Mouse (Mus musculus): Measurements from ENCODE around the gene Asb8.

Asb8 gene

DNA sequence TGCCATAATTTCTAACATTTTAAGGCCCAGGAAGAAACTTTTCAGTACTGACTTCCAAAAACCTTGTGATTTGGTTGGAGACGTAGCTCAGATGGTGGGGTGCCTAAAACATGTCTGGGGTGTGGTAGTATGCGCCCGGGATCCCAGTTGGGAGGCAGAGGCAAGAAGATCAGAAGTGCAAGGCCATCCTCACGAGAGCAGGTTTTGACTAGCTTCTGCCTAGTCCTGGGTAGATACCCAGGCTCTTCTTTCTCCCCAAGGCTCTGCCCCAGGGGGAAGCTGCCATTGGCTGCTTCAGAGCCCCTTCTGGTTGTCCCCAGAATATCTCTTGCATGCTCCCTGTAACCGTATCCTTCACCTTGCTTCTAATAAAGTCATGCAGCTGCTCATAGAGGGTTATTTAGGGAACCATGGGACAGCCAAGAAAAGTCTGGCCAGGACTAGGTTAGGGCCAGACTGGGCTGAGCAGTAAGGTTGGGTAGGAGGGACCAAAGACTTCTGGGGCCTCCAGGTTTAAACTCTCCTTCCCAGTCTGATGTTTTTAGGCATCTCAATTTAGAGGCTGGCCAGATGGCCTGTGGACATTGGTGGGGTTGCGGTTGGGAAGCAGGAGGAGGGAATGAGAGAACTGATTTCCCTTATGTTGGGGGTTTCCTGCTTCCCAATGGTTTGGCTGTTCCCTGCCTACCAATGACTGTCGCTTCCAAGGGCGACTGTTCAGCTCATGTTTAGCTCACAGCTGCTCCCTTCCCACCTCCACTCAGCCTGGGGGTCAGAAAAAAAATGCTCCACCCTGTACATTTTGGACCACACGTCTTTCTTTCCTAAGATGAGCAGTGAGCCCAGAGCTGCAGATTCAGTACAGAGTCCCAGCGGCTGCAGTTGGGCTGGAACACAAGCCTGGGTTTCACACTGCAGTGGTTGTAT lies 50.3 kb downstream of the Asb8 start:
- no peak for DNase-seq (ENCODE audit: low read depth)

DNA sequence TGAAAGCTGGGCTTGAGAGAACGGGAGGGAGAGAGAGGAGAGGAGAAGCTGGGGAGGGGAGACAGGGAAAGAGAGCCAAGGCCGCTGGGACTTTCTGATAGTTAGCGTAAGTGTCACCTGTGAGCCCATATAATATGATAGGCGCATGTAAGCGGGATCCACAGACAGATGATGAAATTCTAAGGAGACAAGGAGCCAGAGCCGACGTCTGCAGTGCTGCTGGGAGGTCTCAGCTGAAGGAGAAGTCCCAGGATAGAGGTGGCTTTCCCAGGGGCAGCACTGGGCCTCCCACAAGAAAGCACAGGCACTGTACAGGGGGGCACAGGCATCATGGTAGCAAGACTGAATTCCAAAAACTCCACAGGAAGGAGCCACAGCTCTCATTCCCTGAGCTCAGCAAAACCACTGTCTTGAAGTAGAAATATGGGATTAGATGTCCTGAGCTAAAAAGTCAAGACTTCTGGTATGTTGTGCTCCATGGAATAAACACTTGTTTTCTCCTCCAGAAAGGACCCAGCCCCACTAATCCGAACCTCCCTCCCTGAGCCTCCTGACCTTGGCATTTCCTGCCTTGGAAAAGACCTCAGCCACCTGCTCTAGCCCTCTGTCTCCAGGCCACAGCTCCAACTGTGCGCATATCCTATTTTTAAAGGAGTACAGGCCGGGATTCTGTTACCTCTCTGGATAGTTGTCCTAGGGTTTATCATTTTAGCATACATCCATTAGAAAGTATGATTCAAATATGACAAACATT lies 51.1 kb downstream of the Asb8 start:
- no peak for DNase-seq (ENCODE audit: low read depth)

GRCm38 (mm10) chr15:98111791-98112190 lies 53.6 kb downstream of the Asb8 start:
- no peak for DNase-seq (ENCODE audit: low read depth)

- peak; percentile 77 for DNase-seq (ENCODE audit: low read depth)
These were observed 56.9 kb downstream of the Asb8 start for GRCm38 (mm10) chr15:98108297-98109152.

DNA sequence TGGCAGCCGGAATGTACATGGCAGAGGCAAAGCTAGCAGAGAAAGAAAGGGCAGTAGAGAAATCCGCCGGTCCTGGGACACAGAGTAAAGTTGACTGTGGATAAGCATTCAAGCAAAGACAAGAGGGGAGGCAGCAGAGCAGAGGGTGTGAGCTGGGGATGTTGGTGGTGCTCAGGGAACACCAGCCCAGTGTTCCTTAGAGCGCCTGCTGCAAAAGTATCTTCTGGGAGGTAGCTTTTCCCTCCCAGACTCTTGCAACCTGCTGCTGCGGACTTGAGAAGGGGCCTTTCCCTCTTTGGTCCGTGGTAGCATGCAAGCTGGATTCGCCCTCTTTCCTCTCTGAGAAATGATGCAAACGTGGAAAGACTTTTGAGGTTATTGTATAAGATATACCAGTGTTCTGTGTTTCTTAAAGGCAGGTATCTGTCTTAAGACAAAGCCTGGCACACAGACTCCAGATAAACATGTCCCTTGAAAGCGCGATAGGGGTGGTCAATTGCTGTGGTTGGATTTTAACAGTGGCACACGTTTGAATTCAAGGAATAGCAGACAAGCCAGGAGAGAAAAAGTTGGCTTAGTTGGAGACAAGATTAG lies 57.6 kb downstream of the Asb8 start:
- no peak for DNase-seq (ENCODE audit: low read depth)

GRCm38 (mm10) chr15:98107230-98107629 lies 58.2 kb downstream of the Asb8 start:
- DNase-seq (ENCODE audit: low read depth) = no peak

GRCm38 (mm10) chr15:98106506-98106905 lies 58.9 kb downstream of the Asb8 start:
- DNase-seq (ENCODE audit: low read depth) = no peak

GRCm38 (mm10) chr15:98102401-98102800 lies 63.0 kb downstream of the Asb8 start:
- no peak for DNase-seq (ENCODE audit: low read depth)

DNA sequence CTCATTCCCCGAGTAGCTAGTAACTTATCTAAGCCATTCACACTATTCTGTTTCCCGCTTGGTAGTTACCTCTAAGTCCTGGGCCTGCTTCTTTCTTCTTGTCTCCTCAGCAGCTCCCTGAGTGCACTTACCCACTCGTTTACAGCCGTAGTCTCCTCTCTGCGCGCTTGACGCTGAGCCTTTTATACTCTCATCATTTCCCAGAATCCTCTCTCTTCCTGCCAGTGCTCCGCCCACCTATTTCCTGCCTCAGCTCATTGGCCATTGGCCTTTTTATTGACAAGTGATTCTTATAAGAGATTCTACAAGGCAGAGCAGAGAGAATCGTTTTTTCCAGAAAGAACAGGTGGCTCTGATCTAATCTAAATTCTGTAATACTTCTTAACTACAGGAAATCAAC lies 66.9 kb downstream of the Asb8 start:
- DNase-seq (ENCODE audit: low read depth) = no peak

GRCm38 (mm10) chr15:98096957-98097356 lies 68.5 kb downstream of the Asb8 start:
- peak; percentile 37 for DNase-seq (ENCODE audit: low read depth)

- no peak for DNase-seq (ENCODE audit: low read depth)
These were observed 70.5 kb downstream of the Asb8 start for GRCm38 (mm10) chr15:98094905-98095304.

- DNase-seq (ENCODE audit: low read depth) = peak; percentile 90
These were observed 72.1 kb downstream of the Asb8 start, which contains the start of gene Senp1 for GRCm38 (mm10) chr15:98093121-98094011. Senp1 (minus strand) TSS chr15:98093744.

- DNase-seq (ENCODE audit: low read depth) = no peak
These were observed 72.9 kb downstream of the Asb8 start, which contains the start of gene Pfkm for GRCm38 (mm10) chr15:98092372-98093120. Pfkm (plus strand) TSS chr15:98092589.

DNA sequence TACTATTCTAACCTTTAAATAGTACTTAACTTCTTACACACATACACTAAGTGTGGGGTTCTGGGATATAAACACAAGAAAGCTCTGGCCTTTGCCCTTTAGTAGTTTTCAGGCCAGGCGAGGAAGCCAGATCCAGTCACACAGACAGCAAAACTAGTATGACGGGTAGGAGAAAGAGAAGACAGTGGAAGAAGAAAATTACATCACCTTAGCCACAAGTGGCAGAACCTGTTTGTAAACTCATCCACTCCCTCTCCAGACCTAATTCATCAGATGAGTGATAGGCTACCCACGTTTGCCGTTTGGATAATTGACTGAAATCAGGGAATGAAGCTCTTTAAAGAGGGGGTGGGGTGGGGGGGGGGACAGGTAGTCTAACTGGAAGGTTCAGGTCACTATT lies 73.6 kb downstream of the Asb8 start:
- DNase-seq (ENCODE audit: low read depth) = peak; percentile 17

DNA sequence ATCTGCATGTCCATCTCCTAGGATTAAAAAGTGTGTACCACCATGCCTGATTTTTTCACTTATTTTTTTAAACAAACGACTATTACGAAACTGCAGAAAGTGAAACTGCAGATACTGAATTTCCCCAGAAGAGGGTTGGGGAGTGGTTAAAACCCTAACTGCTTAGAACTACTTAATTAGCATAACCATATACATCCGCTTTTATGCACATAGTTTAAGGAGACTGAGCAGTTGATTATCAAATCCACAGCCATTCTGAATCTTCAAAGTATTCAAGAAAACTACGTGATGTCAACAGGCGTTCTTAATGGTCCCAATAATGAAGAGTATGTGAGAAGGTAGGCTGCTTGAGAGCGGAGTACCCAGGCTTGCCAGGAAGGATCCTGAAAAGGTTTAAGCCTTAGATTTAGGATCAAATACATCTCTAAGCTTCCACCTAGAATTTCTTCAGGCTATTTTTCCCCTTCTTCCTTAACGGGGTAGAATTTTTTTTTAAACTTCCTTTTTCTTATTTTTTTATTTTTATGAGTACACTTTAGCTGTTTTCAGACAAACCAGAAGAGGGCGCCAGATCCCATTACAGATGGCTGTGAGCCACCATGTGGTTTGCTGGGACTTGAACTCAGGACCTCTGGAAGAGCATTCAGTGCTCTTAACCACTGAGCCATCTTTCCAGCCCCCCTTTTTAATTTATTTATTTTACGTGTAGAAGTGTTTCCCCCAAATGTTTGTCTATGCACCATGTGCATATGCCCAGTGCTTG lies 75.8 kb downstream of the Asb8 start:
- DNase-seq (ENCODE audit: low read depth) = peak; percentile 84

DNA sequence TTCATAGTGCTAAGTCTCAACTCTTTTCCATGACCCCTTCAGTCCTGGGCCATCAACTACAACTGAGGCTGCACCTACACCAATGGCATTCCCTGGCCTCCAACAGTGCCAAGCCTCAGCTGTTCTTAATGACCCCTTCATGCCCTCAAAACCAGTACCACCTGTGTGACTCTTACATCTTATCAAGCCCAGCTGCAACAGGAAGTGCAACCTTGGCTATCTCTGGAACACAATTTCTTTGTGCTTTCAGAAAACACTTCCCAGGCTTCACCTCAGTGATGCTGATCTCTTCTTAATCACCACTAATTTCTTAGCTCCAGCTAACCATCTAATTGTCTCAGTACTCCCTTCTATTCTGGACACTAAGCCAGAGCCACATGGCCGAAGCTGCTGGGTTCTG lies 76.5 kb downstream of the Asb8 start:
- DNase-seq (ENCODE audit: low read depth) = no peak
